Mouse (Mus musculus) stomach, embryonic 16.5 days (tissue): Measurements from ENCODE around the gene Olfr263. TPM values are rescaled to one million over a fixed set of nuclear protein-coding genes. Genes with fewer than 3 reads are reported as not detected.

Experiments
- ATAC-seq: fragments of 200-750 bp; cut with Nextera tagmentation; 2 replicates; pipeline ENCODE4 v1.8.0; 2017; ENCODE audit warnings: moderate number of reproducible peaks, moderate TSS enrichment; ENCODE audit not compliant: insufficient read depth, low FRiP score
- H3K27ac ChIP-seq: fragments of 300-500 bp; sonication (generic); 2 replicates; pipeline ENCODE4 v1.5.1; 2014; ENCODE audit warnings: low read length
- H3K27me3 ChIP-seq: fragments of 300-500 bp; sonication (generic); 2 replicates; pipeline ENCODE4 v1.6.1; 2014; ENCODE audit warnings: low read length, control low read depth, mixed read lengths; ENCODE audit not compliant: control insufficient read depth, insufficient read depth
- H3K36me3 ChIP-seq: fragments of 300-500 bp; sonication (generic); 2 replicates; pipeline ENCODE4 v1.6.1; 2014; ENCODE audit warnings: low read length; ENCODE audit not compliant: control insufficient read depth, insufficient read depth
- H3K4me1 ChIP-seq: fragments of 300-500 bp; sonication (generic); 2 replicates; pipeline ENCODE4 v1.6.1; 2014; ENCODE audit warnings: low read length, control low read depth, mixed read lengths; ENCODE audit not compliant: control insufficient read depth, insufficient read depth
- H3K4me2 ChIP-seq: fragments of 300-500 bp; sonication (generic); 2 replicates; pipeline ENCODE4 v1.6.1; 2014; ENCODE audit warnings: low read depth, low read length, mixed read lengths
- H3K4me3 ChIP-seq: fragments of 300-500 bp; sonication (generic); replicated peaks from 2 replicates; pipeline ENCODE4 v1.5.1; 2014; ENCODE audit warnings: mild to moderate bottlenecking, low read length
- H3K9ac ChIP-seq: fragments of 300-500 bp; sonication (generic); 2 replicates; pipeline ENCODE4 v1.6.1; 2014; ENCODE audit warnings: low read length
- H3K9me3 ChIP-seq: fragments of 300-500 bp; sonication (generic); replicated peaks from 2 replicates; pipeline ENCODE4 v1.6.1; 2016; ENCODE audit warnings: low read length, control low read depth; ENCODE audit not compliant: control insufficient read depth
- WGBS: fragments of 180-500 bp; shearing (Covaris S2); extraction: QIAGEN DNeasy Blood & Tissue Kit; methylation state at CpG from one replicate; pipeline ENCODE4 v1.1.7; 2014; 5-methylcytosine and 5-hydroxymethylcytosine counted together
- polyA plus RNA-seq: library from polyadenylated mRNA; unstranded; fragments of >200 nt; fragmentation: Nextera tagmentation; extraction: Ambion mirVana; gene quantifications from 2 replicates; pipeline ENCODE4 v1.2.1, GENCODE M21; 2015

The Olfr263 gene
- polyA plus RNA-seq, 1 experiment from 2014 or later = not detected

DNA sequence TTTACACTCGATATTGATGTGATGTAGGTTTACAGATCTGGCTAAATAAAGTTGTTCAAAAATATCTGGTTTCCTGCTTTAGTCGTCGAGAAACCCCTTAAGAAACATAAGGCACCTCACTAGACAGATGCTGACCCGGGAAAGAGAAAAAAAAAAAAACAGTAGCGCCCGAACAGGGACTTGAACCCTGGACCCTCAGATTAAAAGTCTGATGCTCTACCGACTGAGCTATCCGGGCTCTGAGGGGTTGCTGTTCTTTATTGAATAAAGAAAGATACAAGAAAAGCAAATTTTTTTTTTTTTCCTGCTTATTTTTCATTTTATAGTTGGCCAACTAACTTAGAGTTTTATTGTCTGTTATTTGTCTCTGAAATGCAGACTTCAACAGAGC is 38.5 kb downstream of the Olfr263 start:
- Histone ChIP-seq H3K27ac (no peak overlapping the region), H3K36me3 (no peaks in the 10 kb centered on the region), H3K9me3 (no peaks in the 10 kb centered on the region), H3K27me3 (no peaks in the 10 kb centered on the region), H3K4me2 (peak overlapping the region; percentile 88), H3K4me3 (peak overlapping the region; percentile 59), H3K9ac (no peak overlapping the region; the same call in 1 of the 2 replicates), H3K4me1 (peaks cover 7% of the 10 kb centered on the region)
- 0 out of 2 replicates have a peak, but pooled peaks have one; percentile 35 for ATAC-seq
- WGBS = under 1% methylated on average over 8 of the region's 8 CpGs

DNA sequence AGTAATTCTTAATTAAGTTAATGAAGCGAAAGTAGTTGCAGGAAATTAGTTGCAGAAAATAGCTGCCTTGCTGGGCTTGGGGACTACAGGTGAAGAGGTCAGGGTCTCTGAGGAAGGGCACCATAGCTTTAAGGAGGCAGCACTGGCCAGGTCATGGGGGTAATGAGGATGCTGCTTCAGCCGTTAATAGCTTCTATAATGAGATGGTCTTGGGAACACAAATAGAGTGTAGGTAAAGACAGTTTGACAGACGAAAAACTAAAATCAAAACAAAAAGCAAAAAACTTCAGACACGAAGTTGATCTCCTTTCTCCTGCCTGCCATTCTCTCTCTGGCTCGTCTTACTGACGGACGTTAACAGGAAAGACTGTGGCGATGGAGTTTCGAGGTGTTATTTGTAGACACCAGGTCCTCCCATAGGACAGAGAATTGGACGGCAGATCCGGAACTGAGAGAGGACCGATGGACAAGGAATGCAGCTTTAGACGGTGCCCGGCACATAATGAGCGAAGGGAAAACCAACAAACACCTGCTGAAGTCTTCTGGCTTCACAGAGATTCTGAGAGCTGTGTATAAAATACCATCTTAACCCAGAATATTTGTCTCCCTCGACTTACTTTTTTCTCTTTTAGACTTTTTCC is 39.1 kb downstream of the Olfr263 start:
- WGBS = under 1% methylated on average over 16 of the region's 16 CpGs
- no peaks in the 10 kb centered on the region for H3K36me3 ChIP-seq
- peak overlapping the region; percentile 88 for H3K4me2 ChIP-seq
- ATAC-seq = no peak
- peaks cover 7% of the 10 kb centered on the region for H3K4me1 ChIP-seq
- no peaks in the 10 kb centered on the region for H3K9me3 ChIP-seq
- H3K27ac ChIP-seq = peak overlapping the region; percentile 36
- H3K4me3 ChIP-seq = peak overlapping the region; percentile 59
- H3K9ac ChIP-seq = peak overlapping the region; percentile 64
- no peaks in the 10 kb centered on the region for H3K27me3 ChIP-seq

DNA sequence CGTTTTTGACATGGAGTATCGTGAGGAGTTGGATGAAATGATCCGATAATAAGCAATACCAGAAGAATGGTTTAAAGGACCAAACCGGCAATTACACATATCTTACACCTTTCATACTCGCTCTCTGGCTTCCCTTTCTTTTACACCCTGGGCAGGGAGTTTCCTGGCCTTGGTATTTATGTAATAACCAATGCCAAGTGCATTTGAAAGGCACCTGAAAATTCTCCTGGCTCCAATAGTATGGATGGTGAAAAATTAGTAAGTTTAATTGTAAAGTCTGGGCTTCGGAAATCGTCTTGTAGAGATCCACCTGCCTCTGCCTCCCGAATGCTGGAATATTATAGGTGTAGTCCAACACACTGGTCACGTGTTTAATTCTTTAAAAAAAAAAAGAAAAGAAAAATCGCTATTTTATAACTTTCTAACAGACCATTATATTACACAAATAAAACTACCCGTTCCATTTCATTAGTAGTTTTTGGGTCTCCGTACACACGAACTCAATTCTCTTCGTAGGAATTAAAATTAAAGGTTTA is 39.8 kb downstream of the Olfr263 start:
- ATAC-seq = no peak
- H3K27ac ChIP-seq = no peak overlapping the region; the same call in 1 of the 2 replicates
- 2% methylated on average over 14 of the region's 14 CpGs for WGBS
- peaks cover 7% of the 10 kb centered on the region for H3K4me1 ChIP-seq
- H3K4me2 ChIP-seq = peak overlapping the region; percentile 88
- no peaks in the 10 kb centered on the region for H3K9me3 ChIP-seq
- no peaks in the 10 kb centered on the region for H3K36me3 ChIP-seq
- H3K27me3 ChIP-seq = no peaks in the 10 kb centered on the region
- peak overlapping the region; percentile 64 for H3K9ac ChIP-seq
- H3K4me3 ChIP-seq = peak overlapping the region; percentile 59

DNA sequence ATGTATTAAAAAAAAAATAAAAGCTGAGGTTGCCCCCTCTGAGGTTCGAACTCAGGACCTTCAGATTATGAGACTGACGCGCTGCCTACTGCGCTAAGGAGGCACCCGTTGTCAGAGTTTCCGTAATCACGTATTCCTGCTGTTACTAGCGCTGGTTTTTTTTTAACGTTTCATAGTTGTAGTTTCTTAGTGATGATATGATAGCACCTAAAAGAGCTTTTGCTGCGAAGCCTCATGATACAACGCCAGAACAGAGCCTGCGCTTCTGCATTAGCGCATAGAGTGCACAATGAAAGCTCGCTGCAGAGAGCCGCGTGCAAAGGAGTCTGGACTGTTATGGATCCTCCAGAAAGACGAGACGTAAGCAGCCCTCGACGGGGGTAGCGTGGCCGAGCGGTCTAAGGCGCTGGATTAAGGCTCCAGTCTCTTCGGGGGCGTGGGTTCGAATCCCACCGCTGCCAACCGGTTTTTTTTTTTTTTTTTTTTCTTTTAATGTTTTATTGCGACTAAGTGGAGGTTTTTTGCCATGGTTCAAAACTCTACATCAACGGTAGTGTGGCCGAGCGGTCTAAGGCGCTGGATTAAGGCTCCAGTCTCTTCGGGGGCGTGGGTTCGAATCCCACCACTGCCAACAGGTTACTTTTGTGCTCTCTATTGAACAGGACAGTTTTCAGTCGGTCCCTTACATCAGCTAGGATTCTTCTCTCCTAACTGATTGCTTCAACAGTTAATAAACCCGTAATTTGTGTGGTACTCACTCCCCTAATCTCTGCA is 40.4 kb downstream of the Olfr263 start:
- Histone ChIP-seq H3K27me3 (no peaks in the 10 kb centered on the region), H3K9me3 (no peaks in the 10 kb centered on the region), H3K27ac (peak overlapping the region; percentile 65; the same call in 1 of the 2 replicates), H3K4me3 (peak overlapping the region; percentile 59), H3K4me2 (peak overlapping the region; percentile 88), H3K4me1 (peaks cover 7% of the 10 kb centered on the region), H3K9ac (peak overlapping the region; percentile 57; the same call in 1 of the 2 replicates), H3K36me3 (no peaks in the 10 kb centered on the region)
- WGBS = under 1% methylated on average over 39 of the region's 39 CpGs
- peak; percentile 78 for ATAC-seq

DNA sequence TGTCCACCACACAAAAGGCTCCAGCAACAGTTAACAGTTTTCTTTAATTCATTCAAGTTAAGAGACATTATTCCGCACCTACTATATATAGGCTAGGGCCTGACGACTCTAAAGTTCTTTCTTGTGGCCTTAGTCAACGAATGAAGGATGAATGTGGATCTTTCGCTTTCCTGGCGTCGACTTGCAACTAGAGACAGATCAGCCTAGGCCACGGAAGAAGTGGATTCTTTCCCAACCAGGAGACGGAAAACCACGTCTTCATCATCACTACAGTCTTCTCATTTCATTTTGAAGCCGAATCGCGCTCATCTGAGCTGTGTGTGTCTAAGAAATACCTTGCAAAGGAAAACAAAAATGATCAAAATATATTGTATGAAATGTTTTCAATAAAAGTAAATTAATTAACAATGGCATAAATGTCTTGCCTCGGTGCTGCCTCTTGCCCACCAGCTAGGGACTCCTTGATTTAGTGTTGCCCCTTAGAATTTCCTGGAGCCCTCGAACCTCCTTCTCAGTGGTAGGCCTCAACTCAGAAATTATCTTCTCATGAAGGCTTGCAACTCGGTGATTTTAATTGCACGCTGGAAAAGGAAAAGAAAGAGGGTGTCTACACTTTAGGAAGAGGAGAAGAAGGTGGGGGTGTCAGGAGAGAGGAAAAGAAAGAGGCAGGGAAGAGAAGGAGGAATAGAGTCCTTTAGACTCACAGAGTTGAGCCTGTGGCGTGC is 41.2 kb downstream of the Olfr263 start:
- peak overlapping the region; percentile 36; the same call in 1 of the 2 replicates for H3K9ac ChIP-seq
- H3K36me3 ChIP-seq = no peaks in the 10 kb centered on the region
- H3K4me3 ChIP-seq = peak overlapping the region; percentile 59
- no peak for ATAC-seq
- no peak overlapping the region for H3K27ac ChIP-seq
- 55% methylated on average over 17 of the region's 17 CpGs for WGBS
- H3K9me3 ChIP-seq = no peaks in the 10 kb centered on the region
- peak overlapping the region; percentile 69 for H3K4me2 ChIP-seq
- peaks cover 7% of the 10 kb centered on the region for H3K4me1 ChIP-seq
- no peaks in the 10 kb centered on the region for H3K27me3 ChIP-seq

DNA sequence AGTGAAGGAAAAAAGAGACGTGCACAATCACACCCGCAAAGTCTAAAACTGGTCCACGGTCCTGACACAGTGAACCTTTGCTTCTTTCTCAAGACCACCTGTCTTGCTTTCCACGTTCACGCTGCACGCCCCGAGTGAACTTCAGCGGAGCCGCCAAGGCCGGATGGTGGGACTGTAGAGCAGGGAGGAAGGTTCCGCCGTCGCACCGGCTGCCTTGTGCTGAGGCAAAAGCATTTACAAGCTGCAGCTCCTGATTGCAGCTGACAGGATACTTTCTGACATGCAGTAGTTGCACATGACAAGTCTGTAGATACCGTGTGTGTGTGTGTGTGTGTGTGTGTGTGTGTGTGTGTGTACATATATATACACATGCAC is 41.7 kb downstream of the Olfr263 start:
- H3K9ac ChIP-seq = peak overlapping the region; percentile 36
- H3K4me1 ChIP-seq = peaks cover 7% of the 10 kb centered on the region
- WGBS = 16% methylated on average over 15 of the region's 15 CpGs
- ATAC-seq = no peak
- peak overlapping the region; percentile 34; the same call in 1 of the 2 replicates for H3K27ac ChIP-seq
- no peaks in the 10 kb centered on the region for H3K36me3 ChIP-seq
- no peaks in the 10 kb centered on the region for H3K27me3 ChIP-seq
- peak overlapping the region; percentile 69 for H3K4me2 ChIP-seq
- H3K4me3 ChIP-seq = peak overlapping the region; percentile 56
- H3K9me3 ChIP-seq = no peaks in the 10 kb centered on the region

DNA sequence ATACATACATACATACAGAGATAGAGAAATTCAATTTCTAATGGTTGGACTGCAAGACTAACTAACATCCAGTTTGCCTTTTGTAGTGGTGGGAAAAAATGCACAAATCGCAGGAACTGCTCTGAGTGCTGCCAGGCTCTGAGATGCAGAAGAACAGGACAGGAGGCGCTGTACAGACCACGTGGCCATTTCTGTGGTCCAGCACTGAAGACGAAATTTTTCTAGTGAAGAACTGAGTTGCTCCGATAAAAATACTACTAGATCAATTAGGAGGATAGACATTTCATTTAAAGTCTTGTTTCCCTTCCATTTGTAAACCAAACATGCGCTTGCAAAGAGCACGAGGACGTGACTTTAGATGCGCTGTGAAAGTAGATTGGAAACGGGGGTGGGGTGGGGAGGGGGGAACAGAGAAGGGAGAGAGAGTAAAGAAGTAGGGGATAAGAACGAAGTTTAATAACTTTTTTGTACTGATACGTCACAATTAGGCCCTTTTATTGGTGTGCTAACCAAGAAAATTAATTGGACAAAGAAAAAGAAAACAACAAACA is 42.2 kb downstream of the Olfr263 start:
- ATAC-seq = no peak
- Histone ChIP-seq H3K9me3 (no peaks in the 10 kb centered on the region), H3K4me1 (peaks cover 7% of the 10 kb centered on the region), H3K9ac (peak overlapping the region; percentile 63), H3K27ac (no peak overlapping the region), H3K36me3 (no peaks in the 10 kb centered on the region), H3K4me3 (peak overlapping the region; percentile 56), H3K4me2 (peak overlapping the region; percentile 69), H3K27me3 (no peaks in the 10 kb centered on the region)
- WGBS = under 1% methylated on average over 12 of the region's 12 CpGs

DNA sequence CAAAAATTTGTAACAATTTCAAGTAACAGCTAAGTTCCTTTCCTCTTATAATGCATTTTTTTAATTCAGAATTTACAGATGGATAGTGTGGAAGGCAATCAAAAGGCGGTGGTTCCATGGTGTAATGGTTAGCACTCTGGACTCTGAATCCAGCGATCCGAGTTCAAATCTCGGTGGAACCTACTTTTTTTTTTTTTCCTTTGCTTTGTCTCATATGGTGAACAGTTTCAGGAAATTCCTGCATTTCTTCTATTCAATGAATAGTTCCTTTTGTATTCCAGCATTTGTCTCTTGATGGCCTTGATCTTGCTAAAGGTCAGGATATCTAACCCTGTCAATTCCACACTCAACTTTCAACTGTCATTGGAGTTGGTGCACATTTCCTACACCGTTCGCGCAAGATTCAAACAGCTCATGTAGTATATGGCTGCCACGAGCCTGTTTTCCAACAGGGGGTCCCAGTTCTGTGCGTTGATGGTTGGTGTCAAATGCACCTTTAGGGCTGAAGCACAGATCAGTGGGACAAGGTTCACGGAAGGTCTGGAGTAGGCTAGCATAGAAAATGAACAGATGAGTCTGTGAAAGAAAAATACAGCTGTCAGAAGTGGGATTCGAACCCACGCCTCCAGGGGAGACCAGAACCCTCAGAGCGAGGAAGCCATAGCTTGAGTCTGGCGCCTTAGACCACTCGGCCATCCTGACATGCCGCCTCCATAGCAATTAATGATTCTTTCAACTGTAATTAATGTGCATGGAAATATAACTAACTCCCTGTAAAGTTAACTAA is 43.0 kb downstream of the Olfr263 start:
- WGBS = 1% methylated on average over 16 of the region's 16 CpGs

More for the DNA sequence above, 43.0 kb downstream of the Olfr263 start:
- H3K4me1 ChIP-seq = peaks cover 7% of the 10 kb centered on the region
- ATAC-seq = peak; percentile 76
- no peaks in the 10 kb centered on the region for H3K9me3 ChIP-seq
- peak overlapping the region; percentile 81 for H3K27ac ChIP-seq
- peak overlapping the region; percentile 52 for H3K4me3 ChIP-seq
- no peaks in the 10 kb centered on the region for H3K36me3 ChIP-seq
- H3K4me2 ChIP-seq = peak overlapping the region; percentile 69
- H3K9ac ChIP-seq = peak overlapping the region; percentile 61
- H3K27me3 ChIP-seq = no peaks in the 10 kb centered on the region
